Mouse (Mus musculus) CD8-positive naive resting alpha-beta T cell, adult 2 months (primary cell): Measurements from ENCODE around the gene Naip2.
"Not testable (repeated sequence)": the region's sequence is repeated elsewhere in the genome, so short reads cannot be mapped to it uniquely, and the experiment has no call there.

Experiments used
- DNase-seq, 2 experiments: peaks; one replicate each; pipeline ENCODE4 v3.0.0; 2022; ENCODE audit warnings: low read depth in 2 of 2, low spot score in 2 of 2

Gene Naip2

DNA sequence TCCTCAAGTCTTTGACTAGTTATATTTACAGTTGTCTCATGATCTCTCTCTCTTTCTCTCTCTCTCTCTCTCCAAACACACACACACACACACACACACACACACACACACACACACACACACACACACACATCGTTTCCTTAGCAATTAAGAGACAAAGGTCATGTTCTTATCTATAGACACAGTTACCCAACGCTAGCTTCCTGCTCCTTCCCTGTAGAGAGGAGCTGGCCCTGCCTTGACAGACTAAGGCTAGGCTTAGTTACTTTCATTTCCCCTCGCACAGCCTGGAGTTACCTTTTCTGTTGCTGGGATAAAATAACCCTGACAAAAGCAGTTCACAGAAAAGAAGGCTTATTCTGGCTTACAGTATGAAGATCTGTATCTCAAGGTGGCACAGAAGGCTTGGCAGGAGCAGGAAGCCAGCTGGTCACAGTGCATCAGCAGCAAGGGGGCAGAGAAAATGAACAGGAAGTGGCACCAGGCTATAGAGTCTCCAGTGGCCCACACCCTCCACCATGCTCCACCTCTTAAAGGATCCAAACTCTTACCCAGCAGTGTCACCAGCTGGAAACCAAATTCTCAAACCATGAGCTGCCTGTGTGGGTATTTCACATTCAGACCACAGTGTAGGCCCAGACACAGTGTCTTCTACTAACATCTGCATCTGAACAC is at the start of gene Naip2:
TSS of gene Naip2 (minus strand) at position 434 of the 675 bp plus-strand sequence.
- DNase-seq = not testable (repeated sequence)

- not testable (repeated sequence) for DNase-seq
Observed at GRCm38 (mm10) chr13:100246896-100247519, 45.1 kb upstream of the Naip2 start.

GRCm38 (mm10) chr13:100246223-100246622 is 44.3 kb upstream of the Naip2 start, which contains the start of gene Naip5:
Gene Naip5 (minus strand): TSS chr13:100246323.
- not testable (repeated sequence) for DNase-seq

DNA sequence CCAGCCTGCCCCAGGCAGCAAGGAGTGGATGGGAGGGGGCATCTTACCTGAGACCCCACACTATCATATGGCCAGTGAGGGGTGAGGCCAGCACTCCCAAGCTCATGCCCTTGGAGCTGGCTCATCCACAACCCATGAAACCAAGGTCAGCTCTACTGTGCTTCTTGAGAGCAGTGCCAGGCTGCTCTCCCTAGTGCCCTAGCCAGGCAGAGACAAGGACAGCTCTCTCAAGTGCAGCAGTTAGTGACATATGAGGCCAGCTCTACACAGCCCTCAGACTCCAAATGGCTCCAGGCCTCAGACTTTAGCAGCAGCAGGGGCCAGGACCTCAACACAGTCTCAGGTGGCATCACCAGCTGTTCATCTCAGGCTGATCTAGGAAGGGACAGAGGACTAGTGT is 41.8 kb upstream of the Naip2 start:
- no peak for DNase-seq

- DNase-seq = not testable (repeated sequence)
Observed at GRCm38 (mm10) chr13:100213683-100214082, 11.8 kb upstream of the Naip2 start.

- no peak for DNase-seq
Observed at GRCm38 (mm10) chr13:100210540-100210939, 8.6 kb upstream of the Naip2 start.

GRCm38 (mm10) chr13:100203319-100203718 is 1.4 kb upstream of the Naip2 start:
- DNase-seq = no peak

- DNase-seq = no peak
Observed at GRCm38 (mm10) chr13:100200778-100201177, 1.1 kb downstream of the Naip2 start.

- DNase-seq = no peak
Observed at GRCm38 (mm10) chr13:100195421-100195820, 6.5 kb downstream of the Naip2 start.

GRCm38 (mm10) chr13:100183111-100183510 is 18.8 kb downstream of the Naip2 start:
- DNase-seq = not testable (repeated sequence)

DNA sequence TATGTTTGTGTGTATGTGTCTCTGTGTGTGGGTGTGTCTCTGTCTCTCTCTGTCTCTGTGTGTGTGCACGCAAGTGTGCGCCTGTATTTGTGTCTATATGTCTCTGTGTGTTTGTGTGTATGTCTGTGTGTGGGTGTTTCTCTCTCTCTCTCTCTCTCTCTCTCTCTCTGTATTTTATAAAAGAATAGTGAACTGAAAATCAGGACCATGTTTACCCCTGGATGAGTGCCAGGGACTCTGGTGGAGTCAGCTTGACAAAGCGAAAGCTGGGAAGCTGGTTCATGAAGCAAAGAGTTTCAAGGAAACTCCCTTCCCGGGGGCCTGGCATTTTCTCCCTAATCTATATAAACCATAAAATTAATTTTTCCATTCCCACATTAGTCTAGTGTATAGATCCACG is 27.5 kb downstream of the Naip2 start:
- DNase-seq = not testable (repeated sequence)

DNA sequence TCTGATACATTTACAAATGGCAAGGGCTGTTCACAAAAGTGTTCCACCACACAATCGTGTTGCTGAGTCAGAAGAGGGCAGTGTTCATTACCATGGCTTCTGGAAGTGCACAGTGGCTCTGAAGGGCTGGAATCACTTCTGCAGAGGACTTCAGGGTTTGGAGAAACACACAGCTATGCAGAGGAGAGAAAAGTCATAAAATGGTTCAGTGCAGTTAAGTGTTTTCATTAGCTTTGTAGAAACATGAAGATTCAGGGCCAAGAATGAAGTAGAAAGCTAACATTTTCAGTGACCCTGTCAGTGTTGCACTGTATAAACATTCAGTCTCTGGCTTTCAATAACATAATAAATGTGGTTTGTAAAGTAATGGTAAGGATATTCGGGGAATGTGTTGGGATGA is 35.5 kb downstream of the Naip2 start:
- DNase-seq = not testable (repeated sequence)

- DNase-seq = not testable (repeated sequence)
Observed at GRCm38 (mm10) chr13:100162467-100162866, 39.4 kb downstream of the Naip2 start.

DNA sequence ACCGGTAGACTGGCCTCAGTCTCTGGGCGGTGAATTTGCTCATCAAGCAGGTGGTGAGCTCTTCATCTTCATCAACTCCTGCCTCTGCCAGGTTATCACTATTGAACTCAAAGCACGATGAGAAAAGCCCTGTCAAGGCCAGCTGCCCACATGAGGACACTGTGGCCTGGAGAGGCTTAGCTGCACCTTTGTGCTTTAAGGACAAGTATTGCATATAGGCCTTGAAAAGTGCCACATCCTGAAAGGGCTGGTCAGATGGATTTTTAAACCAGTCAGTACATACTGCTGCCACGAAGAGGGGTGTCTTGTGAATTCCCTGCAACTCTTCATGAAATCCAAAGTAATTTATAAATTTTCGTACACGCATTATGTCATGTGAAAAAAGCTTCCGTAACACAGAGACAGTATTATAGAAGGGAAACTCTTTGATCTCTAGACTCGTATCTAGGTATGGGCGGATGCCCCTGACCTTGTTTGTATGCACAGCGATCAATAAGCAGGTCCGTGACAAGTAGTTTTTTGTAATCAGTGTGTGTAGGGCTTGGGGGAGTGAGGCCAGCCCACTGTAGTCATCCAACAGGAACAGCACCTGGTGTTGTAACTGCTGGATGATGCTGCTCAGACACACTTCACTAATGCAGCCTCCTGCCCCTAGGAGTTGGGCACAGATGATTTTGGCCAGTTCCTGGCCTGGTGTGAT is 40.6 kb downstream of the Naip2 start:
- DNase-seq = not testable (repeated sequence)

GRCm38 (mm10) chr13:100156624-100157023 is 45.3 kb downstream of the Naip2 start:
- DNase-seq = no peak

DNA sequence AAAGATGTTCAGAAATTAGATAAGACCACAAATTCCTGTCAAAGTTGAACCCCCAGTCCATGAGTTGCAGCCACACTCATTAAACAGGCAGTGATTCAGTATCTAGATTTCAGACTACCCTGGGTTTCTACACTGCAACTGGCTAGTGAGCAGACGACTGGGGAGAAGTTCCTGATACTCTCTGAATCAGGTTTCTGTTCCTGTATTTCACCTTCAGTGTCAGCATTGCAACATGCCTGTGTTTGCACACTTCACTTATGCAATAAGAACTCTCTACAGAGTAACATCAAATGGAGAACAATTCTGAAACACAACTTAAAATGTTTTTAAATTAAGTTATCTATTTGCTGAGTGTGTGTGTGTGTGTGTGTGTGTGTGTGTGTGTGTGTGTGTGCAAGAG is 49.2 kb downstream of the Naip2 start:
- no peak for DNase-seq

- no peak for DNase-seq
Observed at GRCm38 (mm10) chr13:100141646-100142314, 60.1 kb downstream of the Naip2 start.

DNA sequence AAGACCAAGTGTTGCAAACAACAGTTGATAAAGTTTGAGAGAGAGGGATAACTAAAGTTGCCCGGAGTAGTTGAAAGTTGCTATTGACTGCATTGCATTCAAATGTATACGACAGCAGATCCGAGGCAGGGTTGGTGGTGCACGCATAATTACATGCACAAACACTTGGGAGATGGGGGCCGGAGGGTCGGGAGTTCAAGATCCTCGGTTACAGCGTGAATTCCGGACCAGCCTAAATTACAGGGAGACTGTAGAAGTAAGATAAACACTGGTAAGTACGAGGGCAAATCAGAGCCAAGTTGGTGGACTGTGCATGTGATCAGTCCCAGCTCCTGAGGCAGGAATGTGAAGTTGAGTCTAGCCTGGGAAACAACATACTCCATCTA is 76.6 kb downstream of the Naip2 start:
- DNase-seq = no peak

GRCm38 (mm10) chr13:100124423-100125257 is 77.3 kb downstream of the Naip2 start, which contains the start of gene Smn1:
Gene Smn1 (plus strand): TSS chr13:100124852.
- peak; percentile 74 to 76 for DNase-seq

- no peak for DNase-seq
Observed at GRCm38 (mm10) chr13:100123970-100124369, 77.9 kb downstream of the Naip2 start.
